Mouse (Mus musculus) thymus, postnatal 0 days (tissue): ENCODE data around the gene Cyp51. TPM values are rescaled to one million over a fixed set of nuclear protein-coding genes. Genes with fewer than 3 reads are reported as not detected.
"Not testable (repeated sequence)": the region's sequence is repeated elsewhere in the genome, so short reads cannot be mapped to it uniquely, and the experiment has no call there.

Experiments used
- DNase-seq: peaks from one replicate; pipeline ENCODE4 v3.0.0-alpha.2; 2015; ENCODE audit warnings: low spot score
- polyA plus RNA-seq: library from polyadenylated mRNA; unstranded; fragments of >200 nt; fragmentation: Nextera tagmentation; extraction: Ambion mirVana; gene quantifications from 2 replicates; pipeline ENCODE4 v1.2.1, GENCODE M21; 2015

Gene Cyp51
- polyA plus RNA-seq = 32.7 and 35.4 TPM in 2 replicates

DNA sequence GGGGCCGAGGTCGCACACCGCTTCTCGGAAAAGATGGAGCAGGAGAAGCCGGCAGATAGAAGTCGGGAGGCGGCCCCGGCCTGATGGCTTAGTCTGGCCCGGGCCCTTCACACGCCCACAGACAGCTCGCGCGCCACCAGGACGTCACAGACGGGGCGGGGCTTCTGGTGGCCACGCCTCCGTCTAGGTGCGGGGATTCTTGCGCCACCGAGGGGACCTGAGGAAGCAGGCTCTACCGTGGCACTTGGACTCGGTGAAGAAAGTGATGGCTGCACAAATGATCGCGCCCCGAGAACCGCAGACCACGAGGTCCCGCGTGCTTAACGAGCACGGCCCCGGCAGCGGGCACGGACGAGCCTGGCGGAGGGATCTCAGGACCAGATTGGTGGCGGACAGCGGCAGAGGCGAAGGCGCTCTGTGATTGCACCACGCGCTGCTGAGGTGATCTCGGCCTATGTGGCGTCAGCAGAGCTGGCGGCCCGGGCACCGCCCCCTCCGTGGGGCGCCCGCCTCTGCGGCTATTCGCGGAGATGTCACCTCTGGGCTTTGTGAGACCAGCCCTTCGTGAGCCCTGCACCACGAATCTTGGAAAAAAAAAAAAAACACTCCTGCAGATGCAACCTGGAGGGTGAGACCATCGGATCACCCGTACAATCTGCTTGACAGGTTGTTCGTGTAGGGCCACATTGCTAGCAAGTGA is at the start of gene Cyp51:
Gene Cyp51 (minus strand): TSS at position 406 of the 700 bp plus-strand sequence.
- peak; percentile 92 for DNase-seq

DNA sequence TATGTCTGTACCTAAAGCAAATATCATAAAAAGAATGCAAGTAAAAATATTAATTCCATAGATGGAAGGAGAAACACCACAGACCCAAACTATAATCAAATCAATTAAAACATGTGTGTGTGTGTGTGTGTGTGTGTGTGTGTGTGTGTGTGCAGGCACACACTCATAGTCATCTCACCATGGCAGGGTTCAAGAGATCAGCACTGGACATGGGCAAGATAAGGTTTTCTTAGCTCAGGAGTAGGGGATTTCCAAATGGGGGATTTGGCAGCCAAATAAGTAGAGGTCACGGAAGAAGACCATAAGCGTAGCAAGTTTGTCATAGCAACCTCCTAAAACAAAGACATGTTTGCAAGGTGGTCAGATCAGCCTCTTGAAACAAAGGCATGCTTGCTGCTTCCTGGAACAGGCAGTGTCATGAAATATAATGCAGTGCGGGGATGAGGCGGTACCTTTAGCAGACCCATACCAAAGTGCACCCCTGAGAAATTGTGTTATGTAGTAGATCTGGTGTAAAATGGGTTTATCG is 8.1 kb upstream of the Cyp51 start:
- DNase-seq = no peak

DNA sequence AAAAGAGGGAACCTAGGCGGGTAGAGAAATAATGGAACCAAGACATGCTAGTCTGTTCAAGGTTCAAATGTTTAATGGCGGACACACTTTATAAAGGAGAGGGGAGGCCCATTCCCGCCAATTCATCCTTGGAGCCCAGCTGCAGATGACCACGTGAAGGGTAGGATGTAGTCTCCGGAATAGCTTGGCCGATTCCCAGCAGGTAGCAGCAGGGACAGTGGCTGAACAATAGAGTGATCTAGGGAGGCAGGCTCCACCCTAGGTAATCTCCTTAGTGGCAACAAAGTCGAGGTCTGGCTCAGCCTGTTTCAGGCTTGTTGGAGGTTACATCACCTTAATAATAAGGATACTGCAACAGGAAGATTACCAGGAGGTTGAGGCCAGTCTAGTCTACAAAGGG is 2.5 kb upstream of the Cyp51 start:
- DNase-seq = not testable (repeated sequence)

DNA sequence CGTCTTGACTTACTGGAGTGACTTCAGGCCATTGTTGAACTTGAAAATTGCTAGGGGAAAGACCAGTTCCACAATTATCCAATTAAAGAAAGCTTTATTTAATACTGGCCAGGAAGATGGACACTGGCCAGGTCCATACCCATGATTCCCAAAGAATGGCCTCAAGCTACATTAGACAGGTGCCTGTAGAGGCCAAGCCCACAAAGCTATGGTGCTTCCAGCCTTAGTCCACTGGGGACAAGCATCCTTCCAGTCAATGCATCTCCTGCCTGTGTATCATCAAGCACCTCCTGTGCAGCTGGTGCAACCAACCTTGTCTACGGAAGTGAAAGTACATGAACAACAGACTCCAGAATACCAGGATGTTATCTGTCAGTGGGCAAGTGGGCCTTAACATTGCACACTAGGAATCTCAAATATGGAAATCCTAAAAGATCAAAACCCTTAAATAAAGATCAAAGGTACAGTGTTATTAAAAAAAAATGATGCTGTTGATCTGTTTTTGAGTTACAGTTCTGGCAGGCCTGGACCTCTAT is 1.2 kb upstream of the Cyp51 start:
- peak; percentile 3 for DNase-seq

DNA sequence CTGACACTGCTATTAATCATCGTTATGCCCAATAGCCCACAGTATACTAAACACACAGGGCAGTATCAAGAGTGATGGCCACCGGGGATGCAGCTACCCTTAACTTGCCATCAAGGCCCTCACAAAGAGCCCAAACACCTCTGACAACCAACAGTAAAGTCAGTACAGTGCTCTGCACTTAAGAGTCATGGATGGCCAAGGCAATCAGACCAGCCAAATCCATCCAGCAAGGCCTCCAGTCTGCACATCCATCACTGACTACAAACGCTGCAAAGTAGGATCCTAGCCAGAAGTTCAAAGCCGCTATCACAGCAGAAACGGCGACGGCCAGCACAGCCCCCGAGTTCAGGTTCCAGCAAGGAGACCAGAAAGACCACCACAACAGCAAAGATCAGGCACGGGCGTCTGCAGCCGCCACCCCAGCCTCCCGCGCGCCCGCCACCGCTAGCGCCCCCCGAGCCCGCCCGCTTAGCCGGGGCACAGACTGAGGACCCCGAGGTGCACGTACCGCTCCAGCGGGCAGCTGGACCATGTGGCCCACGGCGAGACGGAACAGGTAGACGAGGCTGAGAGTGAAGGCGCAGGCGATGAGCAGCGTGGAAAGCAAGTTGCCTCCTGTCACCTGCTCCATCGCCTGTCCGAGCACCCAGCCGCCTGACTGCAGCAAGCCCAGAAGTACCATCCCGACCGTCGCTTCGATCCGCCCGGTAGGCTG is 763 bp downstream of the Cyp51 start:
- DNase-seq = peak; percentile 2

DNA sequence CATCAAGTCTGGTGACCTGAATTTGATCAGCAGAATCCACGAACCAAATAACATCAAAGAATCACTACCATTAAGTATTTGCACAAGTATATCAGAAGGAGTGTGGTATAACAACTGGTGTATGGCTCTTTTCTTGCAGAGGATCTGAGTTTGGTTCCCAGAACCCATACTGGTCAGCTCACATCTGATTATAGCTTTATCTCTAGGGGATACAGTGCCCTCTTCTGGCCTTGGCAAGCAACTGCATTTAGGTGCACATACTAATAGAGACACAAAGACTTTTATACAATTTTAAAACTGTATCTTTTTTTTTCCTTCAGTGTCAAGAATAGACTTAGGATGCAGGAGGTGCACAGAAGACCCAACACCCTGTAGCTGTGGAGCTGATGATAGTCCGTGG is 2.8 kb downstream of the Cyp51 start:
- DNase-seq = peak; percentile 29

DNA sequence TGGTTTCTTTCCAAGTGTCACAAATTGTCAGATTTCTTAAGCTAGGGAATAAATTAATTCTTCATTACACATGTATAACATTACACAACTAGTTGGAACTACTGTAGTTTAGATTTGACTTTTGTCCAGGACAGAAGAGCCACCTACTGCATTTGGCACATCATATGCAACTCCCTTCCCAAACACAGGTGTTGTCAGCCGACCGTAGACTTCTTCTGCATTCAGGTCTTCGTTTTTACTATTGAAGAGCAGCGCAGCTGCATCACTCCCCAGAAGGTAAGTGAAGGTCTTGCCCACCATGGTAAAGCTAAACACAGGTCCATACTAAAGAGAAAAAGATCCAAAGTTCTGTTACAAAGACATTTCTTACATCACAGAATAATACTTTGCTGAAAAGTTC is 3.5 kb downstream of the Cyp51 start:
- DNase-seq = no peak

DNA sequence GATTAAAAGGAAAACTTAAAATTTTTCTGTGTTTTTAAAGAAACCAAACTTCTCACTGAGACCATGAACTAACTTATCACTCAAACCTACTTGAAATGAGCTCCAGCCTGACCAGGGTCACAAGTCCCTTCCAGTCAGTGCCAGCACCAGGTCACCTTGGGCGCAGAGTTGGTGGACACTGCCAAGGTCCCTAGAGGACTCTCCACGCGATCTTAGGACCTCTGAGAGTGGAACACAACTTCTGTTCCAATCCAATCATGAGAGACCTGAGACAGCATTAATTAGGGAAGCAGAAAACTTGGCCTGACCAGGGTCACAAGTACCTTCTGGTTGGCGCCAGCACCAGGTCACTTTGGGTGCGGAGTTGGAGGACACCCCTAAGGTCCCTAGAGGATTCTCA is 10.1 kb downstream of the Cyp51 start:
- no peak for DNase-seq

DNA sequence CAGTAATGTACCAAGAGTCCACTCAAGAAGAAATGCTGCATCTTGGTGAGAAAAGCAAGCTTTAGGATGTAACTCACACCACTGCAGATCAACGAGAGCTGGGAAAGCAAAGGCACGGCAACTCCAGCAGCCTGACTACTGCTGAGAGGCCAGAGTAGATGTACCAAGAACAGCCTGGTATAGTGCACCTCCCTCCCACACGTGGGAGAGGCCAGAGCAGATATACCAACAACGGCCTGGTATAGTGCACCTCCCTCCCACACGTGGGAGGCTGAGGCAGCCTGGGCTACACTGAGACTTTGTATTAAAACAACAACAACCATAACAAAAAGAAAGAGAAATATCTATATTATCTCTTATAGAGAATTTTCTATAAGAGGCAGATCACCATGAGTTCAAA is 16.4 kb downstream of the Cyp51 start:
- no peak for DNase-seq

DNA sequence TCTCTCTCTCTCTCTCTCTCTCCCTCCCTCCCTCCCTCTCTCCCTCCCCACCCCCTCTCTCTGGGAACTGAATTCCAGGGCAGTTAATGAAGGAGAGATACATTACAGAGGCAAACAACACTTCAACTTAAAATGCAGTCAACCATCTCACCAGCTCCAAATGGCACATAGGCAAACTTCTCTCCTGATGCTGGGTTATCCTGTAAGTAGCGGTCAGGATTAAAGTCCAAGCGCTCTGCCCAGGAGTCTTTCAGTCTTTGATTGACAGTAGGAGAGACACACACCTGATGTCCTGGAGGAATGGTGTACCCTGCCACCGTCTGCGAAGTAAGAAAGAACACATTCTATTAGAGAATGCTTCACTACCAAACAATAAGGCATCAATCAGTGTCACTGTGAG is 18.2 kb downstream of the Cyp51 start:
- no peak for DNase-seq

DNA sequence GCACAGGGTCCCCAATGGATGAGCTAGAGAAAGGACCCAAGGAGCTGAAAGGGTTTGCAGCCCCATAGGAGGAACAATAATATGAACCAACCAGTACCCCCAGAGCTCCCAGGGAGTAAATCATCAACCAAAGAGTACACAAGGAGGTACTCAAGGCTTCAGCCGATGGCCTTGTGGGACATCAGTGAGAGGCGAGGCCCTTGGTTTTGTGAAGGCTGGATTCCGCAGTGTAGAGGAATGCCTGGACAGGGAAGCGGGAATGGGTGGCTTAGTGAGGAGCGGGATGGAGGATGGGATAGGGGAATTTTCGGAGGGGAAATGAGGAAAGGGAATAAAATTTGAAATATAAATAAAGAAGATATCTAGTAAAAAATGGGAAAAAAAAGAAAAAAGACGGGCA is 19.6 kb downstream of the Cyp51 start:
- DNase-seq = no peak

DNA sequence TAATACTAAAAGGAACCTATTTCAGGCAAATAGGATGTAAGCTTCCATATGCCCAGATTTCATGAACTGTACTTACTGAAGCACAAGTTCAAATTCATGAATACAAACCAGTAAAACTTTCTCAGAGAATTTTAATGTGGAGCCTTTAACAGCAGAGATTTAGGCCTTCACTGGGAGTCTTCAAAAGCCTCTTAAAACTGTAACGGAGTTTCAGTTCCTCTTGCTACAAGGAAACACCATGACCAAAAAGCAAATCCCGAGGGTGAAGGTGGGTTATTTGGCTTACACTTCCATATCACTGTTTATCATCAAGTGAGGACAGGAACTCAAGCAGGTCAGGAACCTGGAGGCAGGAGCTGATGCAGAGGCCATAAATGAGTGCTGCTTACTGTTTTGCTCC is 23.0 kb downstream of the Cyp51 start:
- DNase-seq = no peak

DNA sequence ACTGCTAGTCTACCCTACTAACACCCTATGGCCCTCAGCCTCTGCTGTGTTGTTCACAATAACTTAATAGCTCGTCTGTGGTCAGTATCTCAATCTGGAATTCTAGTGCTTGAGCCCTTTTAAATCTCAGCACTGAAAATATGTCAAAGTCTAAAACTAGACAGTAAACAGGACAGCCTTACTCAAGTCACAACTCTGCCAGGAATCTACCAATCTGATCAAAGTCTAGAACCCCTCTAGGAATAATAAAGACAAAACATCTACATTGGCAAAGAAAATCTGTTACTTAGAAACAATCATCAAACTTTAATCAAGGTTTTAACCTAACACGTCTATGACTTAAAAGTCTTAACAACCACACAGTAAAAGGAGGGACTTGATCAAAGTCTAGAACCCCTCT is 23.7 kb downstream of the Cyp51 start:
- DNase-seq = no peak

DNA sequence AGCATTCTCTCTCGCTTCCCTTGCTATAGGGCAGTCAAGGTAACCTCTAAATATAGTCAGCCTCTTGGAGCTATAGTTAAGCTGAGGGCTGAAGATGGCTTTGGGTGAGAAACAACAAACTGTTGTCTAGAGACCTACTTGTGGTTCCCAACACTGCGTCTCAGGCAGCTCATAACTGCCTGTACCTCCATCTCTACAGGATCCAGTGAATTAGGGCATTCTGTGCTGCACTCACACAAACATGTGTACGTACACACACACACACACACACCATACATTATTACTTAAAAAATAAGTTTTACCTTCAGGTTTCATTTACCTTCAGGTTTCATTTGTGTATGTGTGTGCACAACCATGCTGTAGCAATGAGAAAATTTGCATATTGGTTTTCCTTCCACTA is 25.5 kb downstream of the Cyp51 start:
- DNase-seq = no peak

DNA sequence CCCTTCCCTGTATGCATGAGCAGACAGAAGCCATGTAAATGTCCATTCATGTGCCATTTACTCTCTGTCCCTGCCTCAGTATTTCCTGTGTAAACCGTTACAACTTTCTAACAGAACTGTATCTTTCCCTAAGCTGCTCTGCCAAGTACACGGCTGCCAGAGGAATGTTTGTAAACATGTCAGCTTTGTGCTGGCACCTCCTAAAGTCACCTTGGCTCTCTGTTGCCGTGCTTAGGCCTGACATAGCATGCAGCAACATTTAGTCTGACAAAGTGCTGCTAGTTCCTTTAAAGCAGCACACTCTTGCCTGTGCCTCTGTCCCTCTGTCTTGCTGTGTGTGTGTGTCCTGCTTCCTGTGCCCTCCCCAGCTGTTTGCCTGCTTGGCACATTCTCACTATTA is 37.3 kb downstream of the Cyp51 start:
- DNase-seq = no peak

DNA sequence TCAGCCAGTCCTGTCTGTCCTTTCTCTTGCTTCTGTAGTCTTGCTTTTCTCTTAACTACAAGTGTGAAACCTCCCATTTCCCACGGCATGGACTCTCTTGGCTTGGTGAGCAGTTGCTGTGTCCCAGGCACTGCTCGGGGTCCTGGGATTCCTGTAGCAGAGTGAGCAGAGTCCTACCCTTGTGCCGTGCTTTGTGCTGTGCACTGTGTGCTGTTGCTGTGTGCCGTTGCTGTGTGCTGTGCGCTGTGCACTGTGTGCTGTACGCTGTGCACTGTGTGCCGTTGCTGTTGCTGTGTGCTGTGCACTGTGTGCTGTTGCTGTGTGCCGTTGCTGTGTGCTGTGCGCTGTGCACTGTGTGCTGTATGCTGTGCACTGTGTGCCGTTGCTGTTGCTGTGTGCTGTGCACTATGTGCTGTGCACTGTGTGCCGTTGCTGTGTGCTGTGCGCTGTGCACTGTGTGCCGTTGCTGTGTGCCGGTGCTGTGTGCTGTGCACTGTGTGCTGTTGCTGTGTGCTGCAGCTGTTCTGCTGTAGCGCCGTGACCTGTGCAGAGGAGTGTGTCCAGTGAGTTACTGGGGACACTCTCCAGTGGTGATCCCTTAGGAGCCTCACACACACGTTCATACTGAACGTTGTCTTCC is 38.0 kb downstream of the Cyp51 start:
- DNase-seq = no peak

DNA sequence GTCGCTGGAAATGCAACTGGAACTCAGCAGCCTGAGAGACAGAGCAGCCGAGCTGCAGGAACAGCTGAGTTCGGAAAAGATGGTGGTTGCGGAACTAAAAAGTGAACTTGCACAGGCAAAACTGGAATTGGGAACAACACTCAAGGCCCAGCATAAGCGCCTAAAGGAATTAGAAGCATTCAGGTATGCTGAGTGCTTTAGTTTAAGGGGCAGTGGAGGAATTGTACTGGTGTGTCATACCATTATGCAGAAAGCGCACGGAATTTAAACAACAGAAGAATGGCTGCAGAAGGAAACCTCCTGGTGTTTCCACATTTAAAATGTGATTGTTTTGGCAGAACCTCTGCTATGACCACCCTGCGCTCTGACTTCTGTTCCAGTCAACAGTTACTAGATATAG is 44.2 kb downstream of the Cyp51 start:
- no peak for DNase-seq

DNA sequence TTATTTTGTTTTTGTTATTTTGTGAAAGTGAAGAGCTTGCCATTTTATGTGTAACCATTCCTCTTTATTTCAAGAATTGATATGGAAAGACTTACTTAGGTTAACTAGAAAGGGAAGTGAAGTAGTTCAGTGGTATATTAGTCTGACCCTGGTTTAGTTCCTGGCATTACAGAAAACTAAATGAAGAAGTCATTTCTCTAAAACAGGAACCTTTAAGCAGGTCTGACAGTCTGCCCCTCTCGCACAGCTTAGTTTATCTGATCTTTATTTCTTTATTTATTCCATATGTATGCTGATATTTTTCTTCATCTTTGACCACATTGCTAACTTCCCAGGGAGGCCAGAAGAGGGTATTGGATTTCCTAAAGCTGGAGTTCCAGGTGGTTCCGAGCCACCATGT is 63.6 kb downstream of the Cyp51 start:
- DNase-seq = no peak

DNA sequence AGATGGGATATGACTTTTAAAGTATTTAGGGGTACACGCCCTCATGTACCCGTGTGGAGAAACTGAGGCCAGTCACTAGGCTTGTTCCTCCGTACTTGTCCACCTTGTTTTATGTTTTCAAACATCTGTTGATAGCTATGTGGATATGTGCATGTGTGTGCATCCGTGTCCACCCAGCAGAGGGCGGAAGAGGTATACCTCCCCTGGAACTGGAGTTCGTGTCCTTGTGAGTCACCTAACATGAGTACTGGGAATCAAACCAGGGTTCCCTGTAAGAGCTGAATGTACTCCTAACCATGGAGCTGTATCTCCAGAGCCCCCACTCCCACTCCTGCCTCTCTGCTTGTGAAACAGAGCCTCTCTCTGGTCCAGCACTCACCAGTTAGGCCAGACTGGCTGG is 64.2 kb downstream of the Cyp51 start:
- DNase-seq = no peak

DNA sequence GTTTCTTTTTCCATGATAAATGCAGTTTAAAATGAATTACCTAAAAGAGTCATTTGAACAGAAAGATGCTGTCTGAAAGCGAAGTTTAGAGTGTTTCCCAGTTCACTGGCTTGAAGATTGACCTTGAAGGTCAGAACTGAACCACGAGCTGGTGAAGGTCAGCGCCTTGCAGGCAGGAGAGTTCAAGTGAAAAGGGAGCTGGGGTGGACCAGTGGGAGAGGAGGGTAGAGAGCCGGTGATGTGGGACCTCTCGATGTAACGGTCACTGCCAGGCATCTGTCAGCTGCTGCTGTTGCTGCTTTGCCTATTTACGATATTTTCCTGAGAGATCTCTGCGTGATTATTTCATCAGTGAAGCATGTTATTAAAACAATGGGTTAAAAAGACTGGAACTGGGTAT is 65.2 kb downstream of the Cyp51 start:
- no peak for DNase-seq

DNA sequence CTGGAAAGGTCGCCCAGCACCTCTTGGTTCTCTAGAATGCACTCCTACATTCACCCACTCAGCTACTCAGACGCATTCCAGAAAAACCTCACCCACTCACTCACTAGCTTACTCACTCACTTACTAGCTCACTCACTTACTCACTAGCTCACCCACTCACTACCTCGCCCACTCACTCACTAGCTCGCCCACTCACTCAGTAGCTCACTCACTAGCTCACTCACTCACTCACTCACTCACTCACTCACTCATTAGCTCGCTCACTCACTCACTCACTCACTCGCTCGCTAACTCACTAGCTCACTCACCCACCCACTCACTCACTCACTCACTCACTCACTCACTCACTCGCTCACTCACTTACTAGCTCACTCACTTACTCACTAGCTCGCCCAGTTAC is 67.9 kb downstream of the Cyp51 start:
- no peak for DNase-seq

DNA sequence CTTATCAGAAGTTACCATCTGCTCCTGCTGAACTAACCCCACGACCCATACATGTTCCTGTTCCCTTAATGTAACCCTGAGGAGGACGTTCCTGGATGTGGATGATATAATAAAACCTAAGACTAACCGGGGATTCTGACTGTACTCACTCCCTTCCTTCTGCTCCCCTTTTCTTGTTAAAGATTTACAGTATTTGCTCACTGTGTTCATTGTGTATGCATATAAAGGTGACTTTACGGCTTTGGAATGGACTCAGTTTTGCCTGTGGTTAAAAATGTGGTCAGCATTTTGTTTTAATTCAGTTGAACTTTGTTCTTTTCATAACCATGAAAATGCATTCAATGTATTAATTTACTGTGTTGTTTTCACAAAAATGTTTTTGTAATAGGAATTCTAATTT is 72.7 kb downstream of the Cyp51 start:
- DNase-seq = no peak
